Mouse (Mus musculus): ENCODE data around the gene Slc12a1.
"Not testable (repeated sequence)": the region's sequence is repeated elsewhere in the genome, so short reads cannot be mapped to it uniquely, and the experiment has no call there.

Slc12a1 gene

DNA sequence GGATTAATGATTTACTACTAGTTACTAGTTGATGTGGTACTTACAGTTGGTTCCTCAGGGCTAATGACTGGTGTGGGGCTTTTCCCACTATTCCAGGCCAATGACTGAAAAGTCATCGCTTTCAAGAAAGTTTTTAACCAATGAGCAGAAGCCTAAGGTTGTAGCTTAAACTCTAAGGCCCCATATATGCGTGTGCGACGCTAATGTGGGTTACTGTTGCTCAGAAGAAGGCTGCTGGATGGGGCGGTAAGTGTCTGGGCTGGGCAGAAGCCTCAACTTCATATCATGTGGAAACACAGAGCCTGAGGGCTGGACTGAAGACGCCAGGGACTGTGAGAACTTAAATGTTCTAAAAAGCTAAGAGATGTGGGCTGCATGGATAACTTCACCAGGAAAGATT is at the start of gene Slc12a1:
Gene Slc12a1, plus strand, starts transcription at position 118 of the 400 bp plus-strand sequence.
- no peak for DNase-seq

GRCm38 (mm10) chr2:125104491-125104890 is 47.8 kb upstream of the Slc12a1 start:
- not testable (repeated sequence) for DNase-seq

DNA sequence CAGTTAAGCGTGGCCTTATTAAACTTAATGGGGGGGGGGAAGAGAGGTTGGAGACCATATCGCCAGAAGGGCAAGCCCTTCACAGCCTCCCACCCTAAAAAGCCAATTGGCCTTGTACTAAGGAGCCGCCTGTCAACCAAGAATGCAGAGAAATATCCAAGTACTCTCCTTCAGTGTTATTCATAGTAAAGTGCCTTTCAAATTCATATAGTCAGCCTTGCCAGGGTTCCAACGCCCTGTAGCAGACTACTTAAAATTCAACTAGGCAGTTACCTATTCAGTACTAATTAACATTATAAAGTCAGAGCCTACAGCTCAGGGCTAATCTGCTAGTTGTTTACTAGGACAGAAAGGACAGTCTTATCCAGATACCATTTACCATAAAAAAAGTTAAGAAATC is 45.8 kb upstream of the Slc12a1 start:
- not testable (repeated sequence) for DNase-seq

DNA sequence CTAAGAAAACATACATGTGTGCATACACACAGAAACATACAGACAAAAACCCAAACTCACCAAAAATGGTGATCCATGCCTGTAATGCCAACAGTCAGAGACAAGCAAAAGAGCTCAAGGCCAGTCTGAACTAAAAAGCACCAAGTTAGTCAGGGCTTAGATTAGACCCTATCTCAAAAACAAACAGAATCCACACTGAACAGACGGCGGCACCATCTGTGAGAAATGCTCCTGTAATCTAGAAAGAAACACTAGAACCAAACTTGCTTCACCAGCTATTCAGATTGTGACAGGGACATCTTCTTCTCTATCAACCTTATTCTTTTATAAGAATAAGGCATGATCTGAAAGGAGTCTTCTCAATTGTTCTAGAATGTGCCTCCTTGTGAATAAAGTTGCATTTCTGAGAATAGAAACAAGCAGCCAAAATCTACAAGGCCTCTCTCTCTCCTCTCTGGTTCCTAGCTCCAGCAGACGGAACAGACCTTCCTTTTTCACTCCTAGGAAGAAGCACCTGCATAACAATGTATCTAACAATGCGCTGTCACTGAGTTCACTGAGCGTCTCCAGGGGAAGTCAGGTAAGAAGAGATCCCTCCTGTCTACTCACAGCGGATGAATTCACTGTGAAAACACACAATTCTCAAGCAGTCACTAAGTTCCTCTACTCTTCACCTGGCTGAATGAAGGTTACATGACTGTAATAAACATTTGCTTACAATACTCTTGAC is 32.8 kb upstream of the Slc12a1 start:
- no peak for DNase-seq

DNA sequence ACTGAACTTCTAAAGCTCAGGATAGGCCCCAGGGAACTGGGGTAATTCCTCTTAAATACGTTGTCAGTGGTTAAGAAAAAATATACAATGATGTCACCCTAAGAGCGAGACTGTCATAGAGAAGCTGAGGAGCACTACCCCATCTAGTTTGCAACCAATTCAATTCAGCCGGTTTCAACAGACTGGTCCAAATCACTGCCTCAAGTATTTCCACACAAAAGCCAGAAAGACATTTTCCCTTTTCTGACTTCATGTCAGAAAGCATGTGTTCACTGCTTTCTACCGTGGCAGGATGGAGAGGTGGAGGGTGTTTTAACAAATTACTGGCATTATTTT is 30.0 kb upstream of the Slc12a1 start:
- DNase-seq: no peak

DNA sequence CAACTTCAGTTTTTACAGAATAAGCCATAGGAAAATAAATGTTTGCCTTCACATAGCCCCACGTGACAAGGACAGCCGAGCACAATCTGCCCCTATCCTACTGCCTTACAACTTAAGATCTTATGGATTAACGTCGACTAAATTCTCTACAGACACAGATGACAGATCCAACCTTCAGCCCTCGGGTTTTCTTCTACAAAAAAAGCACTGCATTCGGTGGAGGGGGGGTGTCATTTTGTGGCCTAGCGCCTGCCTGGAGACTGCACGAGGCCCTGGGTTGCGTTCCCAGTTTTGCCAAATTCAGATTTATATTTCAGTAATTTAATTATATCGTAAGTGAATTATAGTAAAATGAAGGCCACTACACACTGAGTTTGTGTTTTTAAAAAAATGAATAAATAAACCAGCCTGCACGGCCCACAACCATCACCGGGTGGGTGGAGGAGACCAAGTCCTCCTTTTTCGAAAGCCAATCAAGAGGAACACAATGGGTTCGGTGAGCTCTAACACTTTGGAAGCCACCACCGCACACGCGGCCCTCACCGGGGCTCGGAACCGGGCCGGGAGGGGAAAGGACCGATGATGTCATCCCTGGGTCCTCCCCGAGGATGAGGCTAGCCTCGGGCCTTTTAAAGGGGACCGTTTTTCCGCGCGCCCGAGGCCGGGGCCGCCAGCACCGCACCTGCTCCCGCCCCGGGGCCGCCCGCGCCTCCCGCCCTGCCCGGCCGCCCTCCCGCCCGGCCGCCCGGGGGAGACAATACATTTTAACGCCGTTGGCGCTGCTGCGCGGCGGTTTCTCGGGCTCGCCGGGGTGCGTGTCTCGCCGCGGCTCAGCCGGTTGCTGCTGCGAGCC is 29.5 kb upstream of the Slc12a1 start:
- DNase-seq: peak; percentile 70

GRCm38 (mm10) chr2:125123477-125123852 is 28.8 kb upstream of the Slc12a1 start, which contains the start of gene Myef2:
TSS of gene Myef2 (minus strand) at chr2:125123661.
- DNase-seq: peak; percentile 81

DNA sequence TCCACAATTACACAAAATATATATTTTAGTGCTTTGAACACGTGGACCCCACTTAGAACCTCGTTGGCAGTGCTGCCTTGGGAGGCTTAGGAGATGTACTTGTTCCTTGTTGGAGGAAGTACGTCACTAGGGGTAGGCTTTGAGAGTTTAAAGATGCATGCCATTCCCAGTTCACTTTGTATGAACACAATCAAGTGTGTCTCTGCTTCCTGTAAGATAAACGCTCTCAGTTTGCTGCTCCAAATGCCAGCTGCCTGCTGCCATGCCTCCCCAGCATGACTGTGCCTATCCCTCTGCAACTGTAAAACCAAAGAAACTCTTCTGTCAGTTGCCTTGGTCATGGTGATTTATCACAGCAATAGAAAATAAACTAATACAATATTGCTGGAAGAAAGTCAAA is 26.5 kb upstream of the Slc12a1 start:
- no peak for DNase-seq

DNA sequence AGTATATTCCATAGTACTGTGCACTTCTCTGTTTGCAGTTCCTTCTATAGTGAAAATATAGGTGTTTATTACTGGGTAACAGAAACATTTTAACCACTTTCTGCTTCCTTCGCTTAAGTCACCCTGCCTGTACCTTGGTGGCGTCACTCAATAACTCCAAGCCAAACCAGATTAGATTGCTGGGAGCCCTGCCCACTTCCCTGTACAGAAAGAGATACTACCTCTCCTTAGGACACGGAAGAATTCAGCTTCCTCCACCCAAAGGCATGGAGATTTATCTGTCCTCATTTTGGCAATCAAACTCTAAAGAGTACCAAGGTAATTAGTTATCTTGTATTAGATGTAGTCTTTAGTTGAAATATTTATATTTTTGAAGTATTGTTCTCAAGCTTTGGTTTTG is 25.5 kb upstream of the Slc12a1 start:
- DNase-seq: no peak

- no peak for DNase-seq
Observed at GRCm38 (mm10) chr2:125134113-125134512, 18.2 kb upstream of the Slc12a1 start.

- peak; percentile 33 for DNase-seq
Observed at GRCm38 (mm10) chr2:125135903-125136811, 16.1 kb upstream of the Slc12a1 start, which contains the start of gene Ctxn2. TSS of gene Ctxn2 (plus strand) at chr2:125136692.

GRCm38 (mm10) chr2:125136846-125137245 is 15.5 kb upstream of the Slc12a1 start:
- DNase-seq: no peak

- DNase-seq: no peak
Observed at GRCm38 (mm10) chr2:125142336-125142735, 10.0 kb upstream of the Slc12a1 start.

GRCm38 (mm10) chr2:125154294-125154693 is 2.0 kb downstream of the Slc12a1 start:
- no peak for DNase-seq

- DNase-seq: no peak
Observed at GRCm38 (mm10) chr2:125155504-125155903, 3.2 kb downstream of the Slc12a1 start.

GRCm38 (mm10) chr2:125162012-125162470 is 9.7 kb downstream of the Slc12a1 start:
- no peak for DNase-seq

DNA sequence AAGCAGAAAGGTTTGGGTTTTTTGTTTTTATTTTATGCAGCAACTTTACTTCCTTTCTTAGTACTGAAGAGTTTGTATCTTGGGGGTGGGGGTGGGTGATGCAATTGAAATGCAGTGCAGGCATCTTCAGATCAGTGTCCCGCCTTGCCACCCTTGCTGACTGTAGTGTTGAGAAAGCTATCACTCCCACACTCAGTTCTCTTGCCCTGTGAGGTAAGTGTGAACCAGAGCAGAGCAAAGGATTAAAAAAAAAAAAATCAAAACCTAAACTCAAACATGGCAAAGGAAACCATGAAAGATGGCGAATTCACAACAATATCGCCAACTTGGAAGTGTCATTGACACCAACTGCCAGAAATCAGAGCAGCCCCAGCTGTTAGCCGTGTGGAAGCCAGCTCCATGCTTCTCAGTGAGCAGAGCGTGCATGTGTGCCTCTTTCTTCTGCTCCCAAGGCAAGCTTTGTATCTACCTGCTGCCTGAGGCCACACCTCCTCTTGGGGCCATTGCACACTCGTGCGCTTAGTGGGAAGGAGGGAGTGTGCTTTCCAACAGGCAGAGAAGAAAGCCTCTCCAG is 26.0 kb downstream of the Slc12a1 start:
- DNase-seq: no peak

DNA sequence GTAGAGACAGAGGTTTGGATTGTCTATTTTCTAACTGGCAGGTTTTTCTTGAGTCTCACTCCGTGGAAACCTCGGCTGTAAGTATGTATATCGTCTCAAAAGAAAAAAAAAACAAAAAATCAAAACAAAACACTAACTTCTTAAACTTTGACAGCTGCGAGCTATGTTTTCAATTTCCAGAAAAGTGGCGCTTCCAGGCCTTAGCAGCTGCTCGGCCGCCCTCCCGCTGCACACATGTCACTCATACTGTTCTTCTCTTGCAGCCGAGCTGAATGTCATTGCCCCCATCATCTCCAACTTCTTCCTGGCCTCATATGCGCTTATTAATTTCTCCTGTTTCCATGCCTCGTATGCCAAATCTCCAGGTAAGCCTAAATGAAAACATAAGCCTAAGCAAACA is 35.6 kb downstream of the Slc12a1 start:
- no peak for DNase-seq

GRCm38 (mm10) chr2:125189197-125189596 is 36.9 kb downstream of the Slc12a1 start:
- peak; percentile 66 for DNase-seq

DNA sequence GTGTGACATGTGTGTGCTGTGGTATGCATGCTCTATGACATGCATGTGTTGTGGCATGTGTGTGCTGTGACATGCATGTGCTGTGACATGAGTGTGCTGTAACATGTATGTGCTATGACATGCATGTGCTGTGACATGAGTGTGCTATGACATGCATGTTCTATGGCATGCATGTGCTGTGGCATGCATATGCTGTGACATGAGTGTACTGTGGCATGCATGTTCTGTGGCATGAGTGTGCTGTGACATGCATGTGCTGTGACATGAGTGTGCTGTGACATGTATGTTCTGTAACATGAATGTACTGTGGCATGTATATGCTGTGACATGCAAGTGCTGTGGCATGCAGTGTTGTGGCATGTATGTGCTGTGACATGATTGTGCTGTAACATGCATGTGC is 40.6 kb downstream of the Slc12a1 start:
- no peak for DNase-seq

DNA sequence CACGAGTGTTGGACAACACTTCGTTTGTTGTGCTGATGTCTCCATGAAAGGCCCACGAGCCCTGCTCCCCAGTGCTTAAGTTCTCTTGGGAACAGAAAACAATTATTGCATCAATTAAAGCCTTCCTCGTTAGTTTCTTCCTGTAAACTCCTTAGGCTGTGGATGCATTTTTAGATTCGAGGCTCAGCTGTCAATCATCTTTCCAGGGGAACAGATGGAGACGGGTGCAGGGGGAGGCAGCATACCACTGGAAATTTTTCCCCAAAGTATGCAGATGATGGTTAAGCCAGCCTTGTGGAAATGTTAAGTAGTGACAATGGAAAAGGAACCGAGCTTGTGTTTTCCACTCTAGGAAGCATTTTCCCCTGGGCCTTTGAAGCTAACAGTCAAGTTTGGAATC is 44.5 kb downstream of the Slc12a1 start:
- DNase-seq: no peak

GRCm38 (mm10) chr2:125208894-125209596 is 56.7 kb downstream of the Slc12a1 start:
- DNase-seq: no peak
